Mouse (Mus musculus): Measurements from ENCODE around the gene Col7a1. TPM values are rescaled to one million over a fixed set of nuclear protein-coding genes. Genes with fewer than 3 reads are reported as not detected.

Gene Col7a1
- polyA plus RNA-seq, 1 experiment, result 4.1 TPM

- no peak overlapping the region for H3K27ac ChIP-seq (ENCODE audit: insufficient read depth, low read length)
- peaks cover 2% of the 10 kb centered on the region for H3K4me1 ChIP-seq (ENCODE audit: control insufficient read depth, insufficient read depth, low read length)
- TF ChIP-seq CTCF (IDR thresholded peaks at IDR 0.05; ENCODE audit: extremely low read depth, insufficient read depth, low read length) (no peak), POLR2A (IDR thresholded peaks at IDR 0.05; ENCODE audit: extremely low read depth, insufficient read depth, low read length) (no peak)
- peak overlapping the region; percentile 65 for H3K4me3 ChIP-seq (ENCODE audit: insufficient read depth, low read length)
Observed at GRCm38 (mm10) chr9:108992620-108993361, 39.4 kb downstream of the Col7a1 start.

- no peak overlapping the region for H3K4me3 ChIP-seq (ENCODE audit: insufficient read depth, low read length)
- peaks cover 6% of the 10 kb centered on the region for H3K4me1 ChIP-seq (ENCODE audit: control insufficient read depth, insufficient read depth, low read length)
- TF ChIP-seq POLR2A (IDR thresholded peaks at IDR 0.05; ENCODE audit: extremely low read depth, insufficient read depth, low read length) (no peak), CTCF (IDR thresholded peaks at IDR 0.05; ENCODE audit: extremely low read depth, insufficient read depth, low read length) (no peak)
- no peak overlapping the region for H3K27ac ChIP-seq (ENCODE audit: insufficient read depth, low read length)
Observed at GRCm38 (mm10) chr9:108996411-108996810, 43.0 kb downstream of the Col7a1 start.

- peak overlapping the region; percentile 12; the same call in 1 of the 2 replicates for H3K4me3 ChIP-seq (ENCODE audit: insufficient read depth, low read length)
- H3K27ac ChIP-seq (ENCODE audit: insufficient read depth, low read length), result no peak overlapping the region
- TF ChIP-seq POLR2A (IDR thresholded peaks at IDR 0.05; ENCODE audit: extremely low read depth, insufficient read depth, low read length) (peak; percentile 50; the same call in 1 of the 2 replicates), CTCF (IDR thresholded peaks at IDR 0.05; ENCODE audit: extremely low read depth, insufficient read depth, low read length) (no peak)
- H3K4me1 ChIP-seq (ENCODE audit: control insufficient read depth, insufficient read depth, low read length), result peaks cover 4% of the 10 kb centered on the region
Observed at GRCm38 (mm10) chr9:108998287-108999166, 45.1 kb downstream of the Col7a1 start.

GRCm38 (mm10) chr9:108999167-108999526, 45.8 kb downstream of the Col7a1 start:
- peaks cover 4% of the 10 kb centered on the region for H3K4me1 ChIP-seq (ENCODE audit: control insufficient read depth, insufficient read depth, low read length)
- no peak overlapping the region; the same call in 1 of the 2 replicates for H3K4me3 ChIP-seq (ENCODE audit: insufficient read depth, low read length)
- no peak for TF ChIP-seq CTCF (IDR thresholded peaks at IDR 0.05; ENCODE audit: extremely low read depth, insufficient read depth, low read length)
- TF ChIP-seq POLR2A (IDR thresholded peaks at IDR 0.05; ENCODE audit: extremely low read depth, insufficient read depth, low read length), result no peak
- no peak overlapping the region for H3K27ac ChIP-seq (ENCODE audit: insufficient read depth, low read length)

- TF ChIP-seq CTCF (IDR thresholded peaks at IDR 0.05; ENCODE audit: extremely low read depth, insufficient read depth, low read length) (peak; percentile 98), POLR2A (IDR thresholded peaks at IDR 0.05; ENCODE audit: extremely low read depth, insufficient read depth, low read length) (no peak)
- Histone ChIP-seq H3K27ac (ENCODE audit: insufficient read depth, low read length) (no peak overlapping the region), H3K4me3 (ENCODE audit: insufficient read depth, low read length) (no peak overlapping the region)
Observed at GRCm38 (mm10) chr9:109000726-109001125, 47.3 kb downstream of the Col7a1 start.

GRCm38 (mm10) chr9:109003201-109003600, 49.8 kb downstream of the Col7a1 start:
- Histone ChIP-seq H3K27ac (ENCODE audit: insufficient read depth, low read length) (no peak overlapping the region), H3K4me1 (ENCODE audit: control insufficient read depth, insufficient read depth, low read length) (peaks cover 2% of the 10 kb centered on the region), H3K4me3 (ENCODE audit: insufficient read depth, low read length) (no peak overlapping the region)
- TF ChIP-seq POLR2A (IDR thresholded peaks at IDR 0.05; ENCODE audit: extremely low read depth, insufficient read depth, low read length), result no peak
- peak; percentile 78 for TF ChIP-seq CTCF (IDR thresholded peaks at IDR 0.05; ENCODE audit: extremely low read depth, insufficient read depth, low read length)

More at GRCm38 (mm10) chr9:109000726-109001125, 47.3 kb downstream of the Col7a1 start:
- peaks cover 4% of the 10 kb centered on the region for H3K4me1 ChIP-seq (ENCODE audit: control insufficient read depth, insufficient read depth, low read length)

- H3K4me3 ChIP-seq (ENCODE audit: insufficient read depth, low read length), result no peak overlapping the region
- peaks cover 5% of the 10 kb centered on the region for H3K4me1 ChIP-seq (ENCODE audit: control insufficient read depth, insufficient read depth, low read length)
- H3K27ac ChIP-seq (ENCODE audit: insufficient read depth, low read length), result no peak overlapping the region
- TF ChIP-seq CTCF (IDR thresholded peaks at IDR 0.05; ENCODE audit: extremely low read depth, insufficient read depth, low read length) (no peak), POLR2A (IDR thresholded peaks at IDR 0.05; ENCODE audit: extremely low read depth, insufficient read depth, low read length) (no peak)
Observed at GRCm38 (mm10) chr9:109007025-109007780, 53.8 kb downstream of the Col7a1 start.

GRCm38 (mm10) chr9:109008081-109008480, 54.7 kb downstream of the Col7a1 start:
- Histone ChIP-seq H3K4me1 (ENCODE audit: control insufficient read depth, insufficient read depth, low read length) (peaks cover 5% of the 10 kb centered on the region), H3K27ac (ENCODE audit: insufficient read depth, low read length) (no peak overlapping the region), H3K4me3 (ENCODE audit: insufficient read depth, low read length) (no peak overlapping the region)
- TF ChIP-seq POLR2A (IDR thresholded peaks at IDR 0.05; ENCODE audit: extremely low read depth, insufficient read depth, low read length) (no peak), CTCF (IDR thresholded peaks at IDR 0.05; ENCODE audit: extremely low read depth, insufficient read depth, low read length) (no peak)

Measured in cortical plate, adult 2 months (tissue).